Mouse (Mus musculus) neural tube, embryonic 15.5 days (tissue): Measurements from ENCODE around the gene Ip6k2. TPM values are rescaled to one million over a fixed set of nuclear protein-coding genes. Genes with fewer than 3 reads are reported as not detected.

Experiments used
- ATAC-seq: fragments of 200-750 bp; cut with Nextera tagmentation; 2 replicates; pipeline ENCODE4 v1.8.0; 2017; ENCODE audit warnings: mild to moderate bottlenecking, moderate TSS enrichment, moderate library complexity; ENCODE audit not compliant: low FRiP score
- H3K27ac ChIP-seq: fragments of 300-500 bp; sonication (generic); replicated peaks from 2 replicates; pipeline ENCODE4 v1.5.1; 2015; ENCODE audit warnings: mild to moderate bottlenecking, inconsistent platforms
- H3K27me3 ChIP-seq: fragments of 300-500 bp; sonication (generic); replicated peaks from 2 replicates; pipeline ENCODE4 v1.6.1; 2015; ENCODE audit warnings: inconsistent platforms
- H3K36me3 ChIP-seq: fragments of 300-500 bp; sonication (generic); 2 replicates; pipeline ENCODE4 v1.6.1; 2015; ENCODE audit warnings: inconsistent platforms
- H3K4me1 ChIP-seq: fragments of 300-500 bp; sonication (generic); 2 replicates; pipeline ENCODE4 v1.6.1; 2015; ENCODE audit warnings: inconsistent platforms
- H3K4me2 ChIP-seq: fragments of 300-500 bp; sonication (generic); 2 replicates; pipeline ENCODE4 v1.6.1; 2015; ENCODE audit warnings: inconsistent platforms, mild to moderate bottlenecking, moderate library complexity
- H3K4me3 ChIP-seq: fragments of 300-500 bp; sonication (generic); replicated peaks from 2 replicates; pipeline ENCODE4 v1.5.1; 2015; ENCODE audit warnings: mild to moderate bottlenecking, inconsistent platforms
- H3K9ac ChIP-seq: fragments of 300-500 bp; sonication (generic); replicated peaks from 2 replicates; pipeline ENCODE4 v1.6.1; 2015; ENCODE audit warnings: mild to moderate bottlenecking, inconsistent platforms
- H3K9me3 ChIP-seq: fragments of 300-500 bp; sonication (generic); replicated peaks from 2 replicates; pipeline ENCODE4 v1.6.1; 2016; ENCODE audit warnings: inconsistent platforms
- WGBS: fragments of 180-500 bp; shearing (Covaris S2); methylation state at CpG from one replicate; pipeline ENCODE4 v1.1.7; 2015; ENCODE audit warnings: mixed read lengths; 5-methylcytosine and 5-hydroxymethylcytosine counted together
- polyA plus RNA-seq: library from polyadenylated mRNA; unstranded; fragments of >200 nt; fragmentation: Nextera tagmentation; extraction: Ambion mirVana; gene quantifications from 2 replicates; pipeline ENCODE4 v1.2.1, GENCODE M21; 2015

The Ip6k2 gene
- polyA plus RNA-seq, 1 experiment from 2014 or later = 210 TPM

DNA sequence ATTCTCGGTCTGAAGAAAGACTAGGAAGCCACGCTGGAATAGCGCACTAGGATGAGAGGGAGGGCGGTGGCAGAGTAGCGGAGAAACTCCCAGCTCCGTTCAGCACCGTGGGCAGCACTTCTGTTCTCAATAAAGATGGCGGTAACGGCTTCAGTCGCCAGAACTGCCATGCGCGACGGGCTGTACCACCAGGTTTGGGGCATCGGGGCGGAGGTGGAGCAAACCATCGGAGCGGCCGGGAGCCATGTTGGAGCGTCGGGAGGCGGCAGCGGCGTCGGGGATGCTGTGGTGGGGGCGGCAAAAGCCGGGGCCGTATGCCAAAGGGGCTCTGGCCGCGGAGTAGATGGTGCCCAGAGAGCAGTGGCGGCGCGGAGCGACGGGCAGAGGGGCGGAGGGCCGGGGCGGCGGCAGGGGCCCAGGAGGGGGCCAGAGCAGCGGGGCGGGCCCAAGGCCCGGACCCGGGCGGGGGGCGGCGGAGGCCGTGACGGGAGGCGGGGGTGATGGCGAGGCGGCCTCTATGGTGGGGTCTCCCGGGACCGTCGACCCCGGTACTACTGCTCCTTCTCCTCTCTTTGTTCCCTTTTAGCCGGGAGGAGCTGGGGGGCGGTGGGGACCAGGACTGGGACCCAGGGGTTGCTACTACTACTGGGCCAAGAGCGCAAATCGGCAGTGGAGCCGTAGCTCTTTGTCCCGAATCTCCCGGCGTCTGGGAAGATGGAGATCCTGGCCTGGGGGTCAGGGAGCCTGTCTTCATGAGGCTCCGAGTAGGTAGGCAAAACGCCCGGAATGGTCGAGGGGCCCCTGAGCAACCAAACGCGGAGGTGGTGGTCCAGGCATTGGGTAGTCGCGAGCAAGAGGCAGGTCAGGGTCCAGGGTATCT, 42.5 kb downstream of the Ip6k2 start, which contains the start of gene Celsr3:
Gene Celsr3, plus strand, starts transcription at position 501 of the 880 bp plus-strand sequence.
- Histone ChIP-seq H3K36me3 (peaks cover 28% of the 10 kb centered on the region), H3K9me3 (no peaks in the 10 kb centered on the region), H3K4me3 (peak within 1 kb of the TSS; percentile 61), H3K9ac (peak within 1 kb of the TSS; percentile 81), H3K4me1 (peaks cover 57% of the 10 kb centered on the region), H3K4me2 (peak within 1 kb of the TSS; percentile 92), H3K27me3 (peaks cover 22% of the 10 kb centered on the region), H3K27ac (peak within 1 kb of the TSS; percentile 89)
- WGBS = 1% methylated on average over 67 of the region's 70 CpGs
- ATAC-seq = peak; percentile 73

GRCm38 (mm10) chr9:108826700-108827340, 43.2 kb downstream of the Ip6k2 start:
- H3K4me1 ChIP-seq = peaks cover 65% of the 10 kb centered on the region
- peak overlapping the region; percentile 81 for H3K9ac ChIP-seq
- peak overlapping the region; percentile 61 for H3K4me3 ChIP-seq
- WGBS = under 1% methylated on average over 39 of the region's 39 CpGs
- H3K27me3 ChIP-seq = peaks cover 22% of the 10 kb centered on the region
- ATAC-seq = no peak
- peak overlapping the region; percentile 89 for H3K27ac ChIP-seq
- peaks cover 31% of the 10 kb centered on the region for H3K36me3 ChIP-seq
- peak overlapping the region; percentile 92 for H3K4me2 ChIP-seq
- no peaks in the 10 kb centered on the region for H3K9me3 ChIP-seq

DNA sequence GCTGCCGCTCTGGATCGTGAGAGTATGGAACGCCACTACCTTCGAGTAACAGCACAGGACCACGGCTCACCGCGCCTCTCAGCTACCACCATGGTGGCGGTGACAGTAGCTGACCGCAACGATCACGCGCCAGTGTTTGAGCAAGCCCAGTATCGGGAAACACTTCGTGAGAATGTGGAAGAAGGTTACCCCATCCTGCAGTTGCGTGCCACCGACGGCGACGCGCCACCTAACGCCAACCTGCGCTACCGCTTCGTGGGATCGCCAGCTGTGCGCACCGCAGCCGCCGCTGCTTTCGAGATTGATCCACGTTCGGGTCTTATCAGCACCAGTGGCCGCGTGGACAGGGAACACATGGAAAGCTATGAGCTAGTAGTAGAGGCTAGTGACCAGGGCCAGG, 43.9 kb downstream of the Ip6k2 start:
- no peaks in the 10 kb centered on the region for H3K9me3 ChIP-seq
- peak overlapping the region; percentile 81 for H3K9ac ChIP-seq
- peak overlapping the region; percentile 92 for H3K4me2 ChIP-seq
- peaks cover 71% of the 10 kb centered on the region for H3K4me1 ChIP-seq
- peaks cover 22% of the 10 kb centered on the region for H3K27me3 ChIP-seq
- 14% methylated on average over 34 of the region's 34 CpGs for WGBS
- peak overlapping the region; percentile 89 for H3K27ac ChIP-seq
- peaks cover 33% of the 10 kb centered on the region for H3K36me3 ChIP-seq
- ATAC-seq = no peak
- H3K4me3 ChIP-seq = peak overlapping the region; percentile 61

DNA sequence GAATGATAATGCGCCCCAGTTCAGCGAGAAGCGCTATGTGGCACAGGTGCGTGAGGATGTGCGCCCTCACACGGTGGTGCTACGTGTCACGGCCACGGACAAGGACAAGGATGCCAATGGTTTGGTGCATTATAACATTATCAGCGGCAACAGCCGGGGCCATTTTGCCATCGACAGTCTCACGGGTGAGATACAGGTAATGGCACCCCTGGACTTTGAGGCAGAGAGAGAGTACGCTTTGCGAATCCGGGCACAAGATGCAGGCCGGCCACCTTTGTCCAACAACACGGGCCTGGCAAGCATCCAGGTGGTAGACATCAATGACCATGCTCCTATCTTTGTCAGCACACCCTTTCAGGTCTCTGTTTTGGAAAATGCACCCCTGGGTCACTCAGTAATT, 44.3 kb downstream of the Ip6k2 start:
- no peak overlapping the region for H3K27ac ChIP-seq
- H3K9ac ChIP-seq = peak overlapping the region; percentile 81; the same call in 1 of the 2 replicates
- 68% methylated on average over 18 of the region's 18 CpGs for WGBS
- ATAC-seq = no peak
- peaks cover 76% of the 10 kb centered on the region for H3K4me1 ChIP-seq
- H3K4me3 ChIP-seq = peak overlapping the region; percentile 61
- H3K27me3 ChIP-seq = peaks cover 22% of the 10 kb centered on the region
- H3K36me3 ChIP-seq = peaks cover 37% of the 10 kb centered on the region
- H3K9me3 ChIP-seq = no peaks in the 10 kb centered on the region
- peak overlapping the region; percentile 92 for H3K4me2 ChIP-seq

DNA sequence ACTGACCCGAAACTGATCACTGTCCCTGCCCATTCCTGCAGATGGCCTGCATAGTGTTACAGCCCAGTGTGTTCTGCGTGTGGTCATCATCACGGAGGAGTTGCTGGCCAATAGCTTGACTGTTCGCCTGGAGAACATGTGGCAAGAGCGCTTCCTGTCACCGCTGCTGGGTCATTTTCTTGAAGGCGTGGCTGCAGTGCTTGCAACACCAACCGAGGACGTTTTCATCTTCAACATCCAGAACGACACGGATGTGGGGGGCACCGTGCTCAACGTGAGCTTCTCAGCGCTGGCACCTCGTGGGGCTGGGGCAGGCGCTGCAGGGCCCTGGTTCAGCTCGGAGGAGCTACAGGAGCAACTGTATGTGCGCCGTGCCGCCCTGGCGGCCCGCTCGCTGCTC, 48.0 kb downstream of the Ip6k2 start:
- Histone ChIP-seq H3K4me1 (peaks cover 55% of the 10 kb centered on the region), H3K27me3 (peaks cover 22% of the 10 kb centered on the region), H3K36me3 (peaks cover 72% of the 10 kb centered on the region), H3K4me3 (peak overlapping the region; percentile 33), H3K9me3 (no peaks in the 10 kb centered on the region), H3K27ac (no peak overlapping the region), H3K9ac (0 out of 2 replicates have a peak overlapping the region, but pooled peaks have one; percentile 23), H3K4me2 (peak overlapping the region; percentile 63)
- WGBS = 7% methylated on average over 23 of the region's 23 CpGs
- no peak for ATAC-seq

GRCm38 (mm10) chr9:108832390-108833108, 49.0 kb downstream of the Ip6k2 start:
- no peak overlapping the region for H3K9ac ChIP-seq

GRCm38 (mm10) chr9:108842989-108843388, 59.4 kb downstream of the Ip6k2 start:
- H3K9ac ChIP-seq = no peak overlapping the region
- no peak for ATAC-seq
- H3K27me3 ChIP-seq = no peaks in the 10 kb centered on the region
- no peaks in the 10 kb centered on the region for H3K4me1 ChIP-seq
- no peak overlapping the region for H3K27ac ChIP-seq
- H3K4me3 ChIP-seq = no peak overlapping the region
- peaks cover 96% of the 10 kb centered on the region for H3K36me3 ChIP-seq
- WGBS = 19% methylated on average over 14 of the region's 14 CpGs
- H3K4me2 ChIP-seq = 0 out of 2 replicates have a peak overlapping the region, but pooled peaks have one; percentile 9
- H3K9me3 ChIP-seq = no peaks in the 10 kb centered on the region

More at GRCm38 (mm10) chr9:108832390-108833108, 49.0 kb downstream of the Ip6k2 start:
- no peak overlapping the region for H3K27ac ChIP-seq
- peaks cover 45% of the 10 kb centered on the region for H3K4me1 ChIP-seq
- peak overlapping the region; percentile 63 for H3K4me2 ChIP-seq
- peaks cover 81% of the 10 kb centered on the region for H3K36me3 ChIP-seq
- H3K27me3 ChIP-seq = peaks cover 22% of the 10 kb centered on the region
- ATAC-seq = peak; percentile 93
- no peaks in the 10 kb centered on the region for H3K9me3 ChIP-seq
- H3K4me3 ChIP-seq = peak overlapping the region; percentile 33
- WGBS = 7% methylated on average over 45 of the region's 46 CpGs

DNA sequence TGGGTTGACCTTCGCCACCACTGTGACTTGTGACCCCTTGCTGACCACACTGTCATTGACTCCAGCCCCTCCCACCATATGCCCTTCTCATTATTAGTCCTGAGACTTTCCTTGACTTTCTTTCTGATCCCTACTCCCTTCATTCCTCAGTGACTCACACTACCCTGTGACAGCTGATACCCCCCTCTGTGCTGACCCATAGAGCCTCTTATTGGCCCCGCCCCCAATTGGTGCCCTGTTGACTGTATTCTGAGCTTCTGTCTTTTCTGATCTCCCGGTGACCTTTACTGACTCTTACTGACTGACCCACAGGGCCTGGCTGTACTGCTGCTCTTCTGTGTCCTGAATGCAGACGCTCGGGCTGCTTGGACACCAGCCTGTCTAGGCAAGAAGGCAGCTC, 61.8 kb downstream of the Ip6k2 start:
- Histone ChIP-seq H3K27ac (no peak overlapping the region), H3K9me3 (no peaks in the 10 kb centered on the region), H3K4me3 (no peak overlapping the region), H3K9ac (no peak overlapping the region), H3K4me2 (no peak overlapping the region), H3K27me3 (no peaks in the 10 kb centered on the region), H3K36me3 (peaks cover 96% of the 10 kb centered on the region), H3K4me1 (0 out of 2 replicates have a peak, but pooled peaks cover 2% of the 10 kb centered on the region)
- WGBS = 68% methylated on average over 5 of the region's 5 CpGs
- no peak for ATAC-seq

GRCm38 (mm10) chr9:108847374-108847773, 63.8 kb downstream of the Ip6k2 start:
- Histone ChIP-seq H3K27ac (no peak overlapping the region), H3K36me3 (peaks cover 86% of the 10 kb centered on the region), H3K9me3 (no peaks in the 10 kb centered on the region), H3K4me3 (no peak overlapping the region), H3K27me3 (no peaks in the 10 kb centered on the region), H3K4me1 (0 out of 2 replicates have a peak, but pooled peaks cover 2% of the 10 kb centered on the region), H3K9ac (no peak overlapping the region), H3K4me2 (no peak overlapping the region)
- ATAC-seq = no peak
- 91% methylated on average over 4 of the region's 4 CpGs for WGBS

DNA sequence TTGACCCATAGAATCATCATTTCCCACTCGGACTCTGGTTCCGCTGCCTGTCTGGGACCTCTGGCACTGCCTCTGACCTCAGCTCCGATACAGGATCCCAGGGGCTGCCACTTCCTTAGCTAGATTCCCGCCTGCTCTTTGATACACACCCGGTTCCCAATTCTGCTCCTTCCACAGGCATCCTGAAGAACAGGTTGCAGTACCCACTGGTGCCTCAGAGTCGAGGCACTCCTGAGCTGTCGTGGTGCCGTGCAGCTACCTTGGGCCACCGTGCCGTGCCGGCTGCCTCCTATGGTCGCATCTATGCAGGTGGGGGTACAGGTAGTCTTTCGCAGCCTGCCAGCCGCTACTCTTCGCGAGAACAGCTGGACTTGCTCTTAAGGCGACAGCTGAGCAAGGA, 64.8 kb downstream of the Ip6k2 start:
- no peak overlapping the region for H3K4me2 ChIP-seq
- no peaks in the 10 kb centered on the region for H3K27me3 ChIP-seq
- no peak for ATAC-seq
- no peaks in the 10 kb centered on the region for H3K9me3 ChIP-seq
- no peak overlapping the region for H3K4me3 ChIP-seq
- WGBS = 85% methylated on average over 17 of the region's 17 CpGs
- no peak overlapping the region for H3K27ac ChIP-seq
- H3K9ac ChIP-seq = no peak overlapping the region
- peaks cover 75% of the 10 kb centered on the region for H3K36me3 ChIP-seq
- H3K4me1 ChIP-seq = peaks cover 7% of the 10 kb centered on the region

DNA sequence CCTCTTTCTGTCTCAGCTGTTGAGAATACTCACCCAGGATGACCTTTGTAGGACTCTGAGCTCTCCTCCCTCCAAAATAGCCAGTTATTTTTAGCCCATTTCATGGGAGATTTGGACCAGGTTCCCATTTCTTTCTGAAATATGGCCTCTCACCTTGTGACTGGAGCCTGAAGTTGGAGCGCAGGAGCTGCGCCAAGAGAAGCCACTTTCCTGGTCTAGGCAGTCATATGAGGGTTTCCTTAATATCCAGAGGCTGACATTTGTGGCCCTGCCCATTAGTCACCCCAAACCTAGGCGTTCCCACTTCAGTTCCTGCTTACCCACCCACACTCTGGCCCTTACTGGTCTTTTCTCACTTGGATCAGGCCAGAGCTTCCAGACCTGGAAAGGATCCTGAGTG, 69.4 kb downstream of the Ip6k2 start, which contains the start of gene Slc26a6:
Gene Slc26a6, plus strand, starts transcription at position 308 of the 400 bp plus-strand sequence.
- Histone ChIP-seq H3K27me3 (0 out of 2 replicates have a peak, but pooled peaks cover 4% of the 10 kb centered on the region), H3K36me3 (peaks cover 40% of the 10 kb centered on the region), H3K27ac (peak within 1 kb of the TSS; percentile 86), H3K9ac (peak within 1 kb of the TSS; percentile 68), H3K4me3 (peak within 1 kb of the TSS; percentile 83), H3K4me1 (peaks cover 21% of the 10 kb centered on the region), H3K4me2 (peak within 1 kb of the TSS; percentile 78), H3K9me3 (no peaks in the 10 kb centered on the region)
- ATAC-seq = no peak
- 88% methylated on average over 3 of the region's 3 CpGs for WGBS
